Mouse (Mus musculus) megakaryocyte progenitor cell, adult 5-6 weeks (primary cell): ENCODE measurements around the gene Lyrm9. TPM values are rescaled to one million over a fixed set of nuclear protein-coding genes. Genes with fewer than 3 reads are reported as not detected.

ENCODE experiments used
- ATAC-seq: replicated peaks from 2 replicates; pipeline ENCODE4 v1.8.0; 2016; ENCODE audit warnings: mild to moderate bottlenecking, moderate TSS enrichment, inconsistent platforms; ENCODE audit not compliant: poor library complexity
- total RNA-seq, 2 experiments: library from RNA; stranded (forward) in 1 of 2; stranded (reverse) in 1 of 2; fragments of 157-497, 149-512 nt in 1 of 2; fragments of 200-1000 nt in 1 of 2; gene quantifications; 2 replicates each; pipeline versions ENCODE4 v1.2.3 to v1.2.4; 2015 to 2017

The Lyrm9 gene
- 7.9 and 8.4 TPM in 2 replicates for total RNA-seq (2015)
- total RNA-seq (2017) = 58.6 and 68.0 TPM in 2 replicates

GRCm38 (mm10) chr11:78826442-78827013 lies at the start of gene Lyrm9:
Gene Lyrm9 (plus strand): TSS chr11:78826584.
- peak; percentile 88 for ATAC-seq

GRCm38 (mm10) chr11:78777851-78778680 lies 48.3 kb upstream of the Lyrm9 start:
- no peak for ATAC-seq

GRCm38 (mm10) chr11:78780002-78780401 lies 46.4 kb upstream of the Lyrm9 start:
- no peak for ATAC-seq

GRCm38 (mm10) chr11:78780571-78780970 lies 45.8 kb upstream of the Lyrm9 start:
- ATAC-seq = no peak

GRCm38 (mm10) chr11:78782326-78782725 lies 44.1 kb upstream of the Lyrm9 start:
- ATAC-seq = no peak

- no peak for ATAC-seq
These were observed 43.5 kb upstream of the Lyrm9 start for GRCm38 (mm10) chr11:78782791-78783347.

- ATAC-seq = no peak
These were observed 40.4 kb upstream of the Lyrm9 start for GRCm38 (mm10) chr11:78786013-78786431.

GRCm38 (mm10) chr11:78789370-78790060 lies 36.9 kb upstream of the Lyrm9 start:
- no peak for ATAC-seq

GRCm38 (mm10) chr11:78791582-78791981 lies 34.8 kb upstream of the Lyrm9 start:
- peak; percentile 72 for ATAC-seq

GRCm38 (mm10) chr11:78792055-78792454 lies 34.3 kb upstream of the Lyrm9 start:
- ATAC-seq = no peak

- ATAC-seq = peak; percentile 77
These were observed 33.9 kb upstream of the Lyrm9 start for GRCm38 (mm10) chr11:78792465-78792864.

- no peak for ATAC-seq
These were observed 33.3 kb upstream of the Lyrm9 start for GRCm38 (mm10) chr11:78793116-78793515.

GRCm38 (mm10) chr11:78796072-78796729 lies 30.2 kb upstream of the Lyrm9 start:
- ATAC-seq = no peak

- peak; percentile 70 for ATAC-seq
These were observed 25.3 kb upstream of the Lyrm9 start for GRCm38 (mm10) chr11:78801094-78801493.

GRCm38 (mm10) chr11:78803587-78804316 lies 22.6 kb upstream of the Lyrm9 start:
- ATAC-seq = peak; percentile 63

GRCm38 (mm10) chr11:78804551-78804950 lies 21.8 kb upstream of the Lyrm9 start:
- ATAC-seq = no peak

GRCm38 (mm10) chr11:78805198-78805597 lies 21.2 kb upstream of the Lyrm9 start:
- ATAC-seq = no peak

GRCm38 (mm10) chr11:78805691-78806137 lies 20.7 kb upstream of the Lyrm9 start:
- peak; percentile 25 for ATAC-seq

GRCm38 (mm10) chr11:78807341-78808108 lies 18.9 kb upstream of the Lyrm9 start:
- ATAC-seq = peak; percentile 43; the same call in 1 of the 2 replicates
